Mouse (Mus musculus) cortical plate, adult 2 months (tissue): ENCODE results near the gene Sox8. TPM values are rescaled to one million over a fixed set of nuclear protein-coding genes. Genes with fewer than 3 reads are reported as not detected.

Source experiments
- H3K27ac ChIP-seq: fragments of 200-500 bp; 2 replicates; pipeline ENCODE4 v1.5.1; 2012; ENCODE audit warnings: low read length, control low read depth, inconsistent platforms; ENCODE audit not compliant: insufficient read depth
- H3K4me1 ChIP-seq: fragments of 200-500 bp; 2 replicates; pipeline ENCODE4 v1.6.1; 2011; ENCODE audit warnings: low read length; ENCODE audit not compliant: control insufficient read depth, insufficient read depth
- H3K4me3 ChIP-seq: fragments of 200-500 bp; 2 replicates; pipeline ENCODE4 v1.5.1; 2011; ENCODE audit warnings: mild to moderate bottlenecking, low read length, control low read depth; ENCODE audit not compliant: insufficient read depth
- CTCF ChIP-seq: fragments of 200-500 bp; IDR thresholded peaks from 2 replicates; pipeline ENCODE4 v1.5.1; 2011; ENCODE audit warnings: mild to moderate bottlenecking, control low read depth, low read length; ENCODE audit not compliant: insufficient read depth; ENCODE audit errors: extremely low read depth
- POLR2A ChIP-seq: fragments of 200-500 bp; IDR thresholded peaks from 2 replicates; pipeline ENCODE4 v1.6.1; 2011; ENCODE audit warnings: mild to moderate bottlenecking, low read length, control low read depth; ENCODE audit not compliant: insufficient read depth; ENCODE audit errors: extremely low read depth
- polyA plus RNA-seq: library from polyadenylated mRNA; depleted of rRNA; stranded (reverse); fragments of >200 nt; gene quantifications from 2 replicates; pipeline ENCODE4 v1.2.3, GENCODE M21; 2012

Sox8 gene
- polyA plus RNA-seq, 1 experiment = 51.6 TPM

DNA sequence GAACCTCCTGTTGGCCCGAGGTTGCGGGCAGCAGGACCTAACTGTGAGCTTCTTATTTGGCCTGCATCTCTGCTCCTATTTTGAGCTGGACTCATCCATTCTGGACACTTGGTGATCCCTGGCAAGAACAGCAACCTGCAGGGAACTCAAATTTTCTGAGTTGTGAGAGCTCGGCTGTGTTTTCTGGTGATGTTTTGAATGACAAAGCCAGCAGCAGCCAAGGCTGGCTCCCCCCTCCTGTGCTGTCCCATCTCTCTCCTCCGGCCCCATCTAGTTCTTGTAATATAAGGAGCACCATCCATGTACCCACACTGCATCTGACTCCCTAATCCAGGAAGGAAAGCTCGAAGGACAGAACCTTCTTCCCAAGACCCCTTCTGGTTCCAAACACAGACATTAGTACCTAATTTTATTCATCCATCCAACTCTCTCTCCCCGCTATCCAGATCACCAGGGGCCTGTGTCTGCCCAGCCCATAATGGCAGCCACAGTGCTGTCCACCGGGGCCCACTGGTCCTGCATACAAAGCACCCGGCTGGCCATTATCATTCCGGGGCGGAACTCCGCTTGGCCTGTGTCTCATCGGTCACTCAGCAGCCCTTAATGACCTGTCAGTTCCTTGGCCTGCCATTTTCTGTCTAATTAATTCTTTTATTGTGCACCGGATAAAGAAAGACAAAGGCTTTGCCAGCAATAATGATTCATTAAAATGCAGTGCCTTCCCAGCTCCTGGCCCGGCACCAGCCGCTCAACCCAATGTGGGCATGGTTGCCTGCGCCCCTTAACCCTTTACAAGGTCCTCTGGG, 9.1 kb downstream of the Sox8 start:
- no peak for TF ChIP-seq POLR2A
- no peak for TF ChIP-seq CTCF
- no peak overlapping the region for H3K4me3 ChIP-seq
- H3K4me1 ChIP-seq = peaks cover 8% of the 10 kb centered on the region
- H3K27ac ChIP-seq = peak overlapping the region; percentile 29

DNA sequence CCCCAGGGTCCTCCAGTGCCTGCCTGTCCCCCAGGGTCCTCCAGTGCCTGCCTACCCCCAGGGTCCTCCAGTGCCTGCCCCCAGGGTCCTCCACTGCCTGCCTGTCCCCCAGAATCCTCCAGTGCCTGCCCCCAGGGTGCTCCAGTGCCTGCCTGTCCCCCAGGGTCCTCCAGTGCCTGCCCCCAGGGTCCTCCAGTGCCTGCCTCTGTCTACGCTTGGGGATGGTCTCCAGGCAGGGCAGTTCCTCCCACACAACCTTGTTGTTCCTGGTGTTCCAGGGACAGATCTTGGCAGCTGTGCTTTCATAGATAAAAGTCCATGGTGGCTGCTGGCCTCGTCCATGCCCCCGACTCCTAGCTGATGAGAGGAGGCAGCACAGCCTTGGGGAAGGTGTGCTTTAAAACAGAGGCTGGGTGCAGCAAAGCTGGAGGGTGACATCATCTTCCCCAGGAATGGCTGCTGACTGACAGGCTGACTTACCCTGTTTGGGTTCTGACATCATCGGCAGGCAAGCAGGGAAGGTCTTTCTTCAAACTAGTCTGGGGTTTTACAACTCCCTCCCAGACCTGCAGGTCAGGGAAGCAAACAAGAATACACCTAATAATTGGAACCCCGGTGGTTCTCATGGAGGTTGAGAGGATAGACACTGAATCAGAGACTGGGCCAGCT, 9.8 kb downstream of the Sox8 start:
- peak overlapping the region; percentile 29 for H3K27ac ChIP-seq
- H3K4me3 ChIP-seq = no peak overlapping the region
- H3K4me1 ChIP-seq = peaks cover 11% of the 10 kb centered on the region
- TF ChIP-seq POLR2A (no peak), CTCF (no peak)

GRCm38 (mm10) chr17:25559634-25560033, 10.9 kb downstream of the Sox8 start:
- TF ChIP-seq CTCF (no peak), POLR2A (no peak)
- Histone ChIP-seq H3K27ac (no peak overlapping the region), H3K4me1 (peaks cover 15% of the 10 kb centered on the region), H3K4me3 (no peak overlapping the region)

DNA sequence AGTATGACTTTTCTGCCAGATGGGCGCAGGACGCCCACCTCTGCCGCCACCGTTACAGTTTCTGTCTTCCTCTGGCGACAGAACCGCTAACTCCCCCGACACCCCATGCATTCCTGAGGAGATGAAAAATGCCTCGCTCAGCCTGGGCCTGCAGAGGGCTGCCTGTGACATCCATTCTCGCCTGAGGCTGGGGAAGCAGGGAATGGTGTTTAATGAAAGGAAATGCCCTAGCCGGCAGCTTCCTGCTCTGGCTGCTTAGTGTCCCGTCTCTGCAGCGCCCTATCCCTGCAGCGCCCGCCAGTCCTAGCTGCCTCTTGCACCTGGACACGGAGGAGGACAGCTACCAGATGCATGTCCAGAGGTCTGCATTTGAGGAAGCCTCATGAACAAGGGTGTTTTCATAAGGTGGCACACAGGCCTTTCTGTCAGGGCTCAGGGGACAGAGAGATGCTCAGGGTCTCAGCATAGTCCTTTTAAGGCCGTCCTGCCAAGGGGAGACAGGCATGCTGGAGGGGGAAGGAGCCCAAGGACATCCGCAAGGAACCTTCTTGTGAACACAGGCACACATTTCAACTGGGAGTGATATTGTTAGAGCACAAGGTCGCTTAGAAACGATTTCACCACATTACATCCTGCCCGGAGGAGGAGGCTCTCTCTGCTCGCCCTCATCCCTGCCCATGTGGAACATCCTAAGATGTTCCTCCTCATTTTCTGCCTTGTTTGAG, 13.7 kb downstream of the Sox8 start:
- peaks cover 15% of the 10 kb centered on the region for H3K4me1 ChIP-seq
- TF ChIP-seq CTCF (0 out of 2 replicates have a peak, but pooled peaks have one; percentile 1), POLR2A (0 out of 2 replicates have a peak, but pooled peaks have one; percentile 32)
- H3K4me3 ChIP-seq = no peak overlapping the region
- peak overlapping the region; percentile 97 for H3K27ac ChIP-seq

DNA sequence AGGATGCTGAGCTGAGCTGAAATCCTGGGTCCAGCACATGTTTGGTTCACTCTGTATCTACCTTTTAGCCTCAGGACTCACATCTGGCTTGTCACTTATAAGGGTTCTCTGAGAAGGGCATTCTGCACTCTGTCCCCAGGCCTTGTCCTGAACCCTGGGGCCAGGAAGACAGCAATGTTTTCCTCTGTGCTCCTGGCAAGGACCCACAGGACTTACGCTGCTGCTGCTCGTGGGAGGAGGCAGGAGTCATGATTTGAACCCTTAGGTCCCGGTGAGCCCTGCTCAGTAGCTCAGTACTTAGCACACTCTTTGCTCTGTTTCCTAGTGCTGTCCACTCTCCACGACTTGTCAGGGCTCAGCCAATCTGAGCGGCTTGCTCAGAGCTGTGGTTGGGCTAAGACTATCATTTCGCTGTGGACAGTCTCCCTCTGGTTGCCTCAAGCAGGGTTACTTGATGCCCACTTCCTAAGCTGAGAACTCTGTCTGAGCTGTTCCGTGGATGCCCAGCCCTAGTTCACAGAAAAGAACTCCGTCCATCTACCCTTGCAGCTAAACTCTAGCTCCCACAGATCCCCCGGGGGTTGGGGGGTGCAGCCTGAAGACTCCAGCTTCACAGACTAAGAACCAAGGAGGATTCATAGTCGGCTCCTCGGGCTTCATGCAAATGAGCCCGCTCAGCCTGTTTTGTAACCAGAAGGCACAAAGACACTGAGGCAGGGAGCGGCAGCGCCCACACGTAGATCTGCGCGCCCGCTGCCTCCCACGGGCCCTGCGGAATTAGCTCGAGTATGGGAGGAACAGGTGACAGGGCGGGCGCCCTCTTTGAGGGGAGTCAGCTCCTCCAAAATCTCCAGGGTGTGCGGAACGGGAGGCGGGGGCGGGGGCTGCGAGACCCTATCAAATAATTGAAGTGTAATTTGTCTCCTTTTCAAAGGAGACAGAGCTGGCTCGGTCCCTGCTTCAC, 14.5 kb downstream of the Sox8 start:
- Histone ChIP-seq H3K4me1 (peaks cover 15% of the 10 kb centered on the region), H3K27ac (peak overlapping the region; percentile 97), H3K4me3 (no peak overlapping the region)
- 0 out of 2 replicates have a peak, but pooled peaks have one; percentile 9 for TF ChIP-seq POLR2A
- no peak for TF ChIP-seq CTCF

- Histone ChIP-seq H3K27ac (peak overlapping the region; percentile 97), H3K4me1 (peaks cover 15% of the 10 kb centered on the region), H3K4me3 (no peak overlapping the region)
- TF ChIP-seq POLR2A = no peak
- TF ChIP-seq CTCF = no peak
These were observed 15.3 kb downstream of the Sox8 start for GRCm38 (mm10) chr17:25555159-25555558.

DNA sequence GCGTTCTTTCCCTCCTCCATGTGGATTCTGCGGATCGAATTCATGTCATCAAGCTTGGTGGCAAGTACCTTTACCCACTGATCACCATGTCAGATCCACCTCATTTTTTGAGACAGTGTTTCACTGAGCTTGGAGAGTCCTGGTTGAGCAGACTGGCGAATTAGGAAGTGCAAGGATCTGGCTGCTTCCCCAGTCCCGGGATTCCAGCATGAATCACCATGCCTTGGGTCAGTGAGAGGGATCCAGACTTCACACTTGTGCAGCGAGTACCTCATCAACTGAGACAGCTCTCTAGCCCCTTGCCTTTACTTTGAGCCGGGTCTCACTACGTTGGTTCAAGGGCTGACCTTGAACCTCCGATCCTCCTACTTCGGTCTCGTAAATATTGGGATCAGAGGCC, 19.2 kb downstream of the Sox8 start:
- Histone ChIP-seq H3K4me1 (peaks cover 9% of the 10 kb centered on the region), H3K4me3 (no peak overlapping the region), H3K27ac (no peak overlapping the region)
- TF ChIP-seq CTCF (no peak), POLR2A (no peak)

DNA sequence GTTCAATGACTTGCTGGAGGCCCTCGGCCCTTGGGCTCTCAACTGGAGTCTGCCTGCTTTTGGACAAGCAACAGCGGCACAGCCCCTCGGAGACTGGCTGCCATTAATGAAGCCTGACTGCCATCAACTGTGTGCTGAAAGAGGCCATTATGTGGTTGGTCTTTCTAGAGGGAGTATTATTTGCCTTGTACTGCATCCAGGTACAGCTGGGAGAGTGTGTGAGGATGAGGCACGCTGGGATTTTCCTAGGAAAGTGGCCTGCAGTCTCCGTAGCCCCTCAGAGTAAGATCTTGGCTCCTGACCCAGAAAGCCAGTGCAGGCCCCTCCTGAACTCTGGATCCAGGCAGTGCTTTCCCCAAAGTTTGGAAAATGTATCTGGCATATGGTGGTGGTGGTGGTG, 20.5 kb downstream of the Sox8 start:
- 0 out of 2 replicates have a peak, but pooled peaks cover 2% of the 10 kb centered on the region for H3K4me1 ChIP-seq
- no peak overlapping the region for H3K27ac ChIP-seq
- no peak overlapping the region for H3K4me3 ChIP-seq
- TF ChIP-seq CTCF (no peak), POLR2A (no peak)

DNA sequence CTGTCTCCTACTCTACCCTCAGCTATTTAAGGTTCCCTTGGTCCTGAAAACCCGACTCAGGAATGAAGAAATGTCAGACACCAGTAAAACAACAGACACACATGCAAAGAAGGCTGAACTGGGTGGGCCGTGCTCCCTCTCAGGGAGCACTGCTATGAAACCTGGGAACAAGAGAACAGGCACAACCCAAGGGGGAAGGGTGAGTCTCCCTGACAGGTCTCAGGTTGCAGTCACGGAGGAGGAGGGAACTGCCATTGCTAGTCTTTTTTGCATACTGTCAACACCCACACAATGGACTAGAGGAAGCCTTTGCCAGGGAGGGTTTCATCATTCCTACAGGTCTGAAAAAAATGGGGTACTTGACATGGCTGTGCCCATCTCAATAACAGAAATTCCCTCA, 23.5 kb downstream of the Sox8 start:
- no peaks in the 10 kb centered on the region for H3K4me1 ChIP-seq
- no peak overlapping the region for H3K4me3 ChIP-seq
- no peak for TF ChIP-seq POLR2A
- no peak for TF ChIP-seq CTCF
- no peak overlapping the region for H3K27ac ChIP-seq
